Mouse (Mus musculus): Measurements from ENCODE around the gene Rere.
"Not testable (repeated sequence)": the region's sequence is repeated elsewhere in the genome, so short reads cannot be mapped to it uniquely, and the experiment has no call there.

The Rere gene

GRCm38 (mm10) chr4:150280459-150280858 is 987 bp upstream of the Rere start:
- in situ Hi-C loops (cut with MboI, MseI), result no loop called here

GRCm38 (mm10) chr4:150281891-150282630 is 615 bp downstream of the Rere start:
- in situ Hi-C loops (cut with MboI, MseI), result no loop called here

GRCm38 (mm10) chr4:150282631-150283334 is 1.3 kb downstream of the Rere start:
- in situ Hi-C loops (cut with MboI, MseI), result no loop called here

GRCm38 (mm10) chr4:150283335-150283638 is 1.8 kb downstream of the Rere start:
- in situ Hi-C loops (cut with MboI, MseI), result no loop called here

- in situ Hi-C loops (cut with MboI, MseI), result no loop called here
These were observed 2.5 kb downstream of the Rere start for GRCm38 (mm10) chr4:150283993-150284392.

GRCm38 (mm10) chr4:150286980-150287379 is 5.5 kb downstream of the Rere start:
- in situ Hi-C loops (cut with MboI, MseI), result no loop called here

GRCm38 (mm10) chr4:150287463-150287862 is 6.0 kb downstream of the Rere start:
- in situ Hi-C loops (cut with MboI, MseI), result not testable (repeated sequence)

- in situ Hi-C loops (cut with MboI, MseI), result no loop called here
These were observed 10.5 kb downstream of the Rere start for GRCm38 (mm10) chr4:150291900-150292299.

- in situ Hi-C loops (cut with MboI, MseI), result no loop called here
These were observed 13.4 kb downstream of the Rere start for GRCm38 (mm10) chr4:150294870-150295269.

GRCm38 (mm10) chr4:150295966-150296365 is 14.5 kb downstream of the Rere start:
- in situ Hi-C loops (cut with MboI, MseI), result no loop called here

- in situ Hi-C loops (cut with MboI, MseI), result loop anchor here in 1 of 2 experiments (10.0 kb wide), 1 partner anchor 462 kb away; no protein-coding TSS in a partner anchor
These were observed 21.3 kb downstream of the Rere start for GRCm38 (mm10) chr4:150302726-150303125.

GRCm38 (mm10) chr4:150306701-150307100 is 25.3 kb downstream of the Rere start:
- in situ Hi-C loops (cut with MboI, MseI), result loop anchor here in 1 of 2 experiments (10.0 kb wide), 1 partner anchor 458 kb away; no protein-coding TSS in a partner anchor

GRCm38 (mm10) chr4:150307226-150307625 is 25.8 kb downstream of the Rere start:
- in situ Hi-C loops (cut with MboI, MseI), result loop anchor here in 1 of 2 experiments (10.0 kb wide), 1 partner anchor 458 kb away; no protein-coding TSS in a partner anchor

- in situ Hi-C loops (cut with MboI, MseI), result no loop called here
These were observed 30.0 kb downstream of the Rere start for GRCm38 (mm10) chr4:150311431-150311830.

- in situ Hi-C loops (cut with MboI, MseI), result no loop called here
These were observed 31.2 kb downstream of the Rere start for GRCm38 (mm10) chr4:150312646-150313045.

GRCm38 (mm10) chr4:150315301-150315700 is 33.9 kb downstream of the Rere start:
- in situ Hi-C loops (cut with MboI, MseI), result no loop called here

- in situ Hi-C loops (cut with MboI, MseI), result no loop called here
These were observed 35.1 kb downstream of the Rere start for GRCm38 (mm10) chr4:150316546-150316945.

GRCm38 (mm10) chr4:150325046-150325801 is 43.8 kb downstream of the Rere start:
- in situ Hi-C loops (cut with MboI, MseI), result no loop called here

- in situ Hi-C loops (cut with MboI, MseI), result no loop called here
These were observed 44.6 kb downstream of the Rere start for GRCm38 (mm10) chr4:150326005-150326404.

- in situ Hi-C loops (cut with MboI, MseI), result no loop called here
These were observed 46.0 kb downstream of the Rere start for GRCm38 (mm10) chr4:150327476-150327875.

- in situ Hi-C loops (cut with MboI, MseI), result no loop called here
These were observed 52.7 kb downstream of the Rere start for GRCm38 (mm10) chr4:150333927-150334682.
